Mouse (Mus musculus) liver, postnatal 0 days (tissue): ENCODE measurements around the gene Get4. TPM values are rescaled to one million over a fixed set of nuclear protein-coding genes. Genes with fewer than 3 reads are reported as not detected.

ENCODE experiments used
- ATAC-seq: fragments of 200-750 bp; cut with Nextera tagmentation; 2 replicates; pipeline ENCODE4 v1.8.0; 2017; ENCODE audit warnings: mild to moderate bottlenecking, moderate library complexity
- DNase-seq: peaks from one replicate; pipeline ENCODE4 v3.0.0-alpha.2; 2016
- H3K27ac ChIP-seq: fragments of 300-500 bp; sonication (generic); 2 replicates; pipeline ENCODE4 v1.5.1; 2014; ENCODE audit warnings: antibody characterized with exemption, moderate library complexity, mild to moderate bottlenecking, low read depth
- H3K27me3 ChIP-seq: fragments of 300-500 bp; sonication (generic); 2 replicates; pipeline ENCODE4 v1.6.1; 2014; ENCODE audit warnings: low read length, control low read depth, mixed read lengths; ENCODE audit not compliant: insufficient read depth
- H3K36me3 ChIP-seq: fragments of 300-500 bp; sonication (generic); replicated peaks from 2 replicates; pipeline ENCODE4 v1.6.1; 2014; ENCODE audit warnings: mild to moderate bottlenecking, control low read depth, low read length, moderate library complexity, mixed read lengths; ENCODE audit not compliant: insufficient read depth
- H3K4me1 ChIP-seq: fragments of 300-500 bp; sonication (generic); 2 replicates; pipeline ENCODE4 v1.6.1; 2014; ENCODE audit warnings: antibody characterized with exemption, mild to moderate bottlenecking, control low read depth; ENCODE audit not compliant: insufficient read depth
- H3K4me2 ChIP-seq: fragments of 300-500 bp; sonication (generic); 2 replicates; pipeline ENCODE4 v1.6.1; 2014; ENCODE audit warnings: low read depth, mild to moderate bottlenecking, low read length, moderate library complexity, mixed read lengths
- H3K4me3 ChIP-seq: fragments of 300-500 bp; sonication (generic); 2 replicates; pipeline ENCODE4 v1.5.1; 2014; ENCODE audit warnings: low read depth, low read length
- H3K9ac ChIP-seq: fragments of 300-500 bp; sonication (generic); replicated peaks from 2 replicates; pipeline ENCODE4 v1.6.1; 2014; ENCODE audit warnings: mild to moderate bottlenecking, moderate library complexity
- H3K9me3 ChIP-seq: fragments of 300-500 bp; sonication (generic); 2 replicates; pipeline ENCODE4 v1.6.1; 2016; ENCODE audit warnings: mild to moderate bottlenecking, control low read depth, low read length, mixed read lengths
- CTCF ChIP-seq: sonication (generic); IDR thresholded peaks from 2 replicates; pipeline ENCODE4 v1.5.1; 2016; ENCODE audit warnings: antibody characterized with exemption, low read depth
- EP300 ChIP-seq: IDR thresholded peaks from 2 replicates; pipeline ENCODE4 v1.6.1; 2016; ENCODE audit warnings: antibody characterized with exemption, low read depth, mild to moderate bottlenecking
- WGBS: fragments of 180-500 bp; shearing (Covaris S2); extraction: QIAGEN DNeasy Blood & Tissue Kit; methylation state at CpG from one replicate; pipeline ENCODE4 v1.1.7; 2014; ENCODE audit not compliant: insufficient replicate concordance; 5-methylcytosine and 5-hydroxymethylcytosine counted together
- polyA plus RNA-seq: library from polyadenylated mRNA; unstranded; fragments of >200 nt; fragmentation: Nextera tagmentation; extraction: Ambion mirVana; gene quantifications from 2 replicates; pipeline ENCODE4 v1.2.1, GENCODE M21; 2015

Get4 gene
- polyA plus RNA-seq, 1 experiment from 2014 or later = 97.5 TPM

GRCm38 (mm10) chr5:139267661-139268060 is 15.5 kb downstream of the Get4 start:
- peaks cover 64% of the 10 kb centered on the region for H3K36me3 ChIP-seq
- H3K27me3 ChIP-seq = no peaks in the 10 kb centered on the region
- no peak overlapping the region for H3K4me3 ChIP-seq
- no peak overlapping the region for H3K4me2 ChIP-seq
- TF ChIP-seq EP300 = no peak
- no peak for TF ChIP-seq CTCF
- H3K27ac ChIP-seq = no peak overlapping the region
- no peaks in the 10 kb centered on the region for H3K4me1 ChIP-seq
- ATAC-seq (no peak), DNase-seq (no peak)
- H3K9ac ChIP-seq = no peak overlapping the region
- no peaks in the 10 kb centered on the region for H3K9me3 ChIP-seq
- 83% methylated on average over 4 of the region's 4 CpGs for WGBS

- 77% methylated on average over 16 of the region's 16 CpGs for WGBS
- TF ChIP-seq CTCF = no peak
- TF ChIP-seq EP300 = no peak
- ATAC-seq (no peak), DNase-seq (no peak)
- Histone ChIP-seq H3K27ac (no peak overlapping the region), H3K9me3 (no peaks in the 10 kb centered on the region), H3K4me2 (no peak overlapping the region), H3K4me1 (no peaks in the 10 kb centered on the region), H3K27me3 (no peaks in the 10 kb centered on the region), H3K36me3 (peaks cover 33% of the 10 kb centered on the region), H3K9ac (no peak overlapping the region), H3K4me3 (no peak overlapping the region)
Observed at GRCm38 (mm10) chr5:139270806-139271521, 18.8 kb downstream of the Get4 start.

GRCm38 (mm10) chr5:139271994-139272554 is 19.9 kb downstream of the Get4 start:
- TF ChIP-seq EP300 = no peak
- no peak for TF ChIP-seq CTCF
- no peak overlapping the region for H3K9ac ChIP-seq
- 60% methylated on average over 8 of the region's 8 CpGs for WGBS
- H3K9me3 ChIP-seq = no peaks in the 10 kb centered on the region
- H3K4me2 ChIP-seq = no peak overlapping the region
- H3K4me1 ChIP-seq = no peaks in the 10 kb centered on the region
- ATAC-seq (no peak), DNase-seq (no peak)
- H3K4me3 ChIP-seq = no peak overlapping the region
- H3K27ac ChIP-seq = no peak overlapping the region
- no peaks in the 10 kb centered on the region for H3K27me3 ChIP-seq
- peaks cover 22% of the 10 kb centered on the region for H3K36me3 ChIP-seq

DNA sequence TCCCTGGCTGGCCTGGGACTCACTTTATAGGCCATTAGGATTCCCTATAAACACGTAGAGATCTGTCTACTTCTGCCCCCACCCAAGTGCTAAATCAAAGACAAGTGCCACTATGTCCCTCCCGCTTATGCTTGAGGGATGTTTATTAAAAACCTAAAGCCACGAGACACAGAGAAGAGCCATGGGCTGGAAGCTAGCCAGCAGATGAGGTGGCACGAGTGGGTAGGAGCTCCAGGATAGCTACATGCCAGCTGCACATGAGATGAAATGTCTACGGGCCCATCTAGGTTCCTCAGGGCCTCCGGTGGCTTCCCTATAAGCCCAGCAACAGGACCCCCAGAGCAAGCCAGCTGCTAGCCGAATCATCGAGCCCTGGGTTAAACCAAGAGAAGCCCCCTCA is 25.2 kb downstream of the Get4 start:
- H3K4me1 ChIP-seq = no peaks in the 10 kb centered on the region
- no peak overlapping the region for H3K9ac ChIP-seq
- H3K4me2 ChIP-seq = no peak overlapping the region
- H3K9me3 ChIP-seq = no peaks in the 10 kb centered on the region
- H3K27ac ChIP-seq = no peak overlapping the region
- WGBS = 80% methylated on average over 8 of the region's 8 CpGs
- no peak for DNase-seq
- H3K4me3 ChIP-seq = no peak overlapping the region
- no peaks in the 10 kb centered on the region for H3K27me3 ChIP-seq
- TF ChIP-seq CTCF (no peak), EP300 (no peak)
- H3K36me3 ChIP-seq = no peaks in the 10 kb centered on the region; the same call in 1 of the 2 replicates
- ATAC-seq = no peak

DNA sequence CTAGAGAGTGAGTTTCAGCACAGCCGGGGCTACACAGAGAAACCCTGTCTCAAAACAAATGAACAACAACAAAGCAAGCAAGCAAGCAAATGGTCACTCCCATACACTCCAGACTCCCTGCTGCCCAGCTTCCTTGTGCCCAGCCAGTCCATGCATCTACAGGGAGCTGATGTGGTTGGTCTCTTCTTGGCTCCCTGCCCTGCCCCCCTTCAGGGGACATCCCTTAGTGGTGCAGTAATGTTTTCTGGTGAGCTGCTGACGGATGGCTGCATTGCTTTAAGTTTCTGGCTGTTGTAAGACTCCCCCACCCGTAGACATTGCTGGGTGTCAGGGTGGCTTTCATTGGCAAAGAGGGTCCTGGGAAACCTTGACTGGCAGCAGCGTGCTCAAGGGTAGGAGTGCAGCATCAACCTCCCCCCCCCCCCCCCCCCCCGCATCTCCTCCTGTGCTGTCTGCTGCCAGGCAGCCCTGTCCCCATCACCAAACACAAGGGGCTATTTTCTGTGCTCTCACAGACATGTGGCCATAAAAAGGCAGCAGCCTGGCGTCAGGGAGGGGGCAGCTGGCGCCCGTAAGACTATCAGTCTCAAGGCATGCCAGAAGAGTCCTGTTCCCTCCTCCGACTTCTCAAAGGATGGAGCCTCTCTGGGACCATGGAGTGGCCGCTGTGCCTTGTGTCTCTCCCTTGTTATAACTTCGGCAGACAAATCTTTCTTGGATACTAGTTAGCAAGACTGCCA is 29.4 kb downstream of the Get4 start:
- DNase-seq (no peak), ATAC-seq (no peak)
- Histone ChIP-seq H3K4me1 (peaks cover 21% of the 10 kb centered on the region), H3K9ac (no peak overlapping the region), H3K27ac (no peak overlapping the region), H3K4me2 (no peak overlapping the region), H3K27me3 (no peaks in the 10 kb centered on the region), H3K36me3 (no peaks in the 10 kb centered on the region; the same call in 1 of the 2 replicates), H3K4me3 (no peak overlapping the region), H3K9me3 (no peaks in the 10 kb centered on the region)
- 66% methylated on average over 10 of the region's 11 CpGs for WGBS
- no peak for TF ChIP-seq EP300
- no peak for TF ChIP-seq CTCF

DNA sequence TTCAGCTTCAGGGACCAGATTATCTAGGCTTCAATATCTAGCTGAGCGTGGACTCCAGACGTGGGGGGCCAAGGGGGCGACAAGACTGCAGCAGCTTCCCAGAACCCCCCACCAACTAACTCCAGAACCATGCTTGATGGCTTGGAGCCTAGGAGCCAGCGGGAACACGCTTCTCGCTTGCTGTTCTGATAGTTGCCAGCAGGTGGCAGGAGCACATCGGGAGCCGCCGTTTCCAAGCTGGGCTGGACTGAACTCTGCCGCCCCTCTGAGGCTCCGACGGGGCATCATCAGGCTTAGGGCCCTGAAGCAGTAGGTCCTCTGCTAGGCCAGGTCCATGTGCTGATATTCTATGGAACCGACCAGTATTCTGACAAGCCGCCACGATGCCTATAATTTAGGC is 30.1 kb downstream of the Get4 start:
- Histone ChIP-seq H3K36me3 (no peaks in the 10 kb centered on the region; the same call in 1 of the 2 replicates), H3K9ac (no peak overlapping the region), H3K4me3 (no peak overlapping the region), H3K4me2 (no peak overlapping the region), H3K27ac (no peak overlapping the region), H3K27me3 (no peaks in the 10 kb centered on the region), H3K4me1 (peaks cover 28% of the 10 kb centered on the region), H3K9me3 (no peaks in the 10 kb centered on the region)
- TF ChIP-seq CTCF (peak; percentile 99), EP300 (no peak)
- 4% methylated on average over 15 of the region's 15 CpGs for WGBS
- DNase-seq (peak; percentile 89), ATAC-seq (peak; percentile 56)
